Mouse (Mus musculus): ENCODE data around the gene Dynlt1a. TPM values are rescaled to one million over a fixed set of nuclear protein-coding genes. Genes with fewer than 3 reads are reported as not detected.
A peak's percentile ranks its signal among the peaks of the same experiment; 100 is the strongest.
"Not testable (repeated sequence)": the region's sequence is repeated elsewhere in the genome, so short reads cannot be mapped to it uniquely, and the experiment has no call there.

Gene Dynlt1a
- total RNA-seq, 1 experiment from 2014 or later, result 14.0 TPM

DNA sequence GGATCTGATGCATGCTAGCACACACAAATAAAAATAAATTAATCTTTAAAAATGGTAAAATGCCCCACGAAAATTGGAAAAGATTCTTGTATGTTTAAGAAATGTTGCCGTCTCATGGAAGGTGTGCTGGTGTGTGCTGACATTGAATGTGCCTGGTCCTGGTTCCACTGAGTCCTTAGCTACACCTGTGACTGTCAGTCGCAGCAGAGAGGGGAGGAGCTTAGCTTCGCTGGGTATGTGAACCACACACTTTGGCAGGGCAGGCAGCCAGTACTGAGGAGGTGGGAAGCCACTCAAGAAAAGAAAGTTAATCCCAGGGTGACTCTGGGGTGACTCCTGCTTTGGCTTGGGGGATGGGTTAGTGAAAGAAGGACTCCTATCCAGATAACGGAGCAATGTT, 23.4 kb downstream of the Dynlt1a start:
- ATAC-seq (replicated peaks; ENCODE audit: low read depth, poor library complexity, severe bottlenecking), result not testable (repeated sequence)

DNA sequence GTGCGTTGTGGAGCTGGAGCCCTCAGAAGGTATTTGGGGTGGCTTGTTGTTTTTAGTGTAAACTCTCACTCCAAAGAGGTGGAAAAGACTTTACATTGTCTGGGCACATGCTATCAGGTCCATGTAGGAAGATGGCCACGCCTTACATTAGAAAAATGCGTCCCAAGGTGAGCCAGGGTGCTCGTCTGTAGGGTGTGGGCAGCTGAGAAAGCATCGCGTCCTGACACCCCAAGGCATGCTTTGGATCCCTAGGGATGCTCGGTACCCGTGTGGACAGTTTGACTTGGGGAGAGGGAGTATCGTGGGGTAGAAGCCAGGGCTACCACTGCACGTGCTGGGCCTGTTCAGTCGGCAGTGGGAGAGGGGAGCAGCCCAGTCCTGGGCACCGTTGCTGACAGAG, 28.3 kb downstream of the Dynlt1a start:
- not testable (repeated sequence) for ATAC-seq (replicated peaks; ENCODE audit: low read depth, poor library complexity, severe bottlenecking)

GRCm38 (mm10) chr17:6286169-6286568, 31.1 kb downstream of the Dynlt1a start:
- not testable (repeated sequence) for ATAC-seq (replicated peaks; ENCODE audit: low read depth, poor library complexity, severe bottlenecking)

DNA sequence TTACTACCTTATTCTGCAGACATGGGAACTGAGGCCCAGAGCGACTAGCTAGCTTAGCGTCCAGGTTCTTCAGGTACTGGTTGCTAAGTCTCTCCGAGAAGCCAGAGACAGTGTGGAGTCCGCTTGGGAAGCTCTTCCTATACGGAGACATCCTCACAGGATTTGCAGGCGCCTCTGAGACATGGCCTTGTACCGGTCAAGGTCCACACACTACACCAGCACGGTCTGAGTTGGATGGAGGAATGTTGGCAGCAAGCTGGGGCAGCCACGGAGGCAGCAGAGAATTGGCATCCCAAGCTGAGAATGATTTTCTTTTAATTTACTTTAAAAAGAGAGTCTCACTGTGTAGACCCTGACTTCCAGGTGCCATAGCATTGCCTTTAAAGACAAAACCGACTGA, 34.2 kb downstream of the Dynlt1a start:
- not testable (repeated sequence) for ATAC-seq (replicated peaks; ENCODE audit: low read depth, poor library complexity, severe bottlenecking)

DNA sequence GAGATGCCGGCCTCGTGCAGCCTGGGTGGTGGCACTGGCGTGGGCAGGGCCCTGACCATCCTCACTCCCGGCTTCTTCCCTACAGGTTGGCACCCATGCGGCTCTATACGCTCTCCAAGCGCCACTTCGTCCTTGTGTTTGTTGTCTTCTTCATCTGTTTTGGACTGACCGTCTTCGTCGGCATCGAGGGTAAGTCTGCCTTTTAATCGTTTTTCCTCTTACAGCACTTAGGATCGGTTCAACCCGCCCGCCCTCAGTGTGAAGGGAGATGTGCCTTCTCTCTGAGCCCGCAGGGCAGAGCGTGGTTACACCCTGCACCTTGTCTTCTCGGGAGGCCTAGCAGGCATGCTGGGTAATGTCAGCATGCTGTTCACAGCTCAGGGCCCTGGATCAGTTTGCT, 36.8 kb downstream of the Dynlt1a start:
- ATAC-seq (replicated peaks; ENCODE audit: low read depth, poor library complexity, severe bottlenecking), result not testable (repeated sequence)

- ATAC-seq (replicated peaks; ENCODE audit: low read depth, poor library complexity, severe bottlenecking), result not testable (repeated sequence)
Measured at GRCm38 (mm10) chr17:6279772-6280171, 37.5 kb downstream of the Dynlt1a start.

- ATAC-seq (replicated peaks; ENCODE audit: low read depth, poor library complexity, severe bottlenecking), result peak; percentile 53
Measured at GRCm38 (mm10) chr17:6279205-6279604, 38.1 kb downstream of the Dynlt1a start.

GRCm38 (mm10) chr17:6274693-6275092, 42.6 kb downstream of the Dynlt1a start:
- not testable (repeated sequence) for ATAC-seq (replicated peaks; ENCODE audit: low read depth, poor library complexity, severe bottlenecking)

- peak; percentile 77 for ATAC-seq (replicated peaks; ENCODE audit: low read depth, poor library complexity, severe bottlenecking)
Measured at GRCm38 (mm10) chr17:6271970-6272369, 45.3 kb downstream of the Dynlt1a start.

DNA sequence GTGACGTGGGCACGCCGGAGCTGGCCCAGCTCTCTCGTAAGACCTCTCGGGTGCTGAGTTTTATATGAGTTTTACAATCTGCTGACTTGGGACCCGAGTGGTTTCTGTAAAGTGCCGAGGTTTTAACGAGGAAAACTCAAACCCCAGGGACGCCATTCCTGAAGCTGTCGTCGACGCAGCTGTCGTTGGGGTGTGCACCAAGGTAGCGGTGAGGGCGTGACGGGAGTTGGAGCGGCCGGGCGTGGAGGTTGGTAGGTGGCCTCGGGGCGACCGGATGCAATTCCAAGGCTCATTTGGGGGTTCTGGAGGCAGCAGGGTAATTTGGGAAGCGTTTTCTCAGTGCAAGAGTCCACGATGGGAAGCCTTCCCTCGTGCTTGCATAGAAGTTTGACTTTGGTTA, 46.5 kb downstream of the Dynlt1a start:
- not testable (repeated sequence) for ATAC-seq (replicated peaks; ENCODE audit: low read depth, poor library complexity, severe bottlenecking)

DNA sequence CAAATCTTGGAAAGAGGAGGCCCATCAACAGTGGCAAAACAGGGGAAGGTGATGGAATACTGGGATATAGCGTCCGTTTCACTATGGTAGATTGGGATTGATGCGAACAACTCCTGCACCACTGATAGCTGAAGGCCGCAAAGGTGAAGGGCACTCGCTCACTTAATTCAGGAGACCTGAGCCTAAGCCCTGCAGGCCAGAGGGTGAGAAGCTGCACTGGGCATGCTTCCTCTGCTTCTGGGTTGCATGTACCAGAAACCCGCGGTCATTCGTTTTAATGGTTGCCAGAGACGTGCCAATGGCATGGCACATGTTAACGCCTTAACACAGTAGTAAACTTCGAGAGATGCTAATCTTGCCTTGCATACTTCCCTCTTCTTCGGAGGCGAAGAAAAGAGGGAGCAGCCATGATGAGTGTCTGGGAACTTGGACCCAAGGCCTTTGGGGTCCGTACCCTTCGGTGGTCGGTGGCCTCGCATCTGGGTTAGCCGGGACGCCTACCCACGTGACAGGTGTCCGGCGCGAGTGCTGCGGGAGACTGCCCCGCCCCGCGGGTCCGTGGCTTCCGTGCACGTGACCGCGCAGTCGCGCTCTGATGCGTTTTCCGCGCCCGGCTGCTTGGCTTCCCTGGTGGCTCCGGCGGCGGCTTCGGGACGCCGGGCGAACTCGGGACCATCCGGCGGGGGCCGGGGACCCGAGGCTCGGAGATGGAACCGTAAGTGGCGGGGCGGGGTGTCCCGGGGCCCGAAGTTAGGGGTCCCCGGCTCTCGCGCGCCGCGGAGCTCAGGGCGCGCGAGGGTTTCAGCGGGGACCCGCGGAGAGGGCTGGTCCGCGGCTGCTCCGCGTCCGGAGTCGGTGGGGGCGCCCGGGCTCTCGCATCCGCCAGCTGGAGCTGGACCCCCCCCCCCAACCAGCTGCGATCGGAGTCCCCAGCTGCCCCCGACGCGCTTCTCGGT, 47.1 kb downstream of the Dynlt1a start:
- peak; percentile 57 for ATAC-seq (replicated peaks; ENCODE audit: low read depth, poor library complexity, severe bottlenecking)

- not testable (repeated sequence) for ATAC-seq (replicated peaks; ENCODE audit: low read depth, poor library complexity, severe bottlenecking)
Measured at GRCm38 (mm10) chr17:6257070-6257456, 60.2 kb downstream of the Dynlt1a start.

DNA sequence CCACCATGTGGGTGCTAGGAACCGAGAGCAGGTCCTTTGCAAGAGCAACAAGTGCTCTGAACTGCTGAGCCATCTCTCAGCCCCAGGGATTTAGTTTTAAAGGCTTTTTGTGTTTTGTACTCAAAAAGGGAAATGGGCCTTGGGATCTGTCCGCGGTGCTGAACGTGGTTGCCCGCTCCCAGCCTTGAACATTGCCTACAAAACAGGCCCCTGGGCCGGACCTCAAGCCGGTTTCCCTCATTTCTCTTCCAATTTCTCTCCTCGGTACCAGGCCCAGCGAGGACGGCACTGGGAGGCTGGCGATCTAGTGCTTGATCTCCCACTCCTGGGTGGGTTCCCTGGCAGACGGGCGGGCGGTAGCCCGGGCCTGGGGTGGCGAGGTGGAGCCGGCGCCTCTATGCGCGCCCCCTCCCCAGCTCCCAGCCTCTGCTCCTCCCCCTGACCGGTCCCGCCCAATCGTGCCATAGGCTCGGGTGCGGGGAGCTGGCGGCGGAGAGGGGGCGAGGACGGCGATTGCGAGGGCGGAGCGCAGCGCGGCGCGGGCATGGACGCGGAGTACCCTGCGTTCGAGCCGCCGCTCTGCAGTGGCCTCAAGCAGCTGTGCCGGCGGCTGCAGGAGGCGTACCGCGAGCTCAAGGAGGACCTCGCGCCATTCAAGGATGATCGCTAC, 60.8 kb downstream of the Dynlt1a start, which contains the start of gene Tmem181a:
TSS of gene Tmem181a (plus strand) at position 461 of the 670 bp plus-strand sequence.
- ATAC-seq (replicated peaks; ENCODE audit: low read depth, poor library complexity, severe bottlenecking), result peak; percentile 84

Other genes starting within 250 kb of the Dynlt1a start
- gene Serac1, start 237.8 kb downstream of the Dynlt1a start, total RNA-seq (2017), result 1.9 and 4.8 TPM in 2 replicates
- 51.5 and 63.0 TPM in 2 replicates for gene Gtf2h5, start 237.7 kb downstream of the Dynlt1a start, total RNA-seq (2017)
- gene Tulp4, start 211.1 kb downstream of the Dynlt1a start, total RNA-seq (2017), result 14.5 and 15.9 TPM in 2 replicates
- gene Tmem181a, start 60.6 kb downstream of the Dynlt1a start, total RNA-seq (2017), result 7.0 and 8.4 TPM in 2 replicates
- gene Dynlt1b, start 112.6 kb upstream of the Dynlt1a start, total RNA-seq (2017), result 95.3 and 115 TPM in 2 replicates

Measured in common myeloid progenitor, adult 5-6 weeks (primary cell).